Mouse (Mus musculus) spleen, postnatal 10 days (tissue): ENCODE data around the gene Iars2.

Source experiments
- DNase-seq, 2 experiments: peaks; one replicate each; pipeline ENCODE4 v3.0.0; 2021 to 2022; ENCODE audit warnings: low spot score in 2 of 2

Gene Iars2

DNA sequence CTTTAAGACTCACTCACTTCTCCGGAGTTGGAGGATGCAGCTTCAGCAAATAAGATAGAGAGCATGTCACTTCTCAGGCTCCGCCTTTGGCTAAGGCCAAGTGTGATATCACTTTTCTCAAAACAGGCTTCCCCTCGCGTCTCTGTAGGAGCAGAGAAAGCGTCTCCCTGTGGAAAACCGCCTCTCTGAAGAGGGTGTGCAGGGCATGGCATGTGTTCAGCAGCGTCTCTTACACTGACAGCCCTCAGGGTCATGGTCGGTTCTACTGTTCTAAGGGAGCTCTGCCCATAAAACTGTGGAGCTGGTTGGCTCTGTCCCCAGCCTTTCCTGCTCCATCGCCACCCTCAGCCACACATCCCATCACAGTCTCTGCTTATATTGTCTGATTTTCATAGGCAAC is 49.9 kb downstream of the Iars2 start:
- DNase-seq, result no peak

DNA sequence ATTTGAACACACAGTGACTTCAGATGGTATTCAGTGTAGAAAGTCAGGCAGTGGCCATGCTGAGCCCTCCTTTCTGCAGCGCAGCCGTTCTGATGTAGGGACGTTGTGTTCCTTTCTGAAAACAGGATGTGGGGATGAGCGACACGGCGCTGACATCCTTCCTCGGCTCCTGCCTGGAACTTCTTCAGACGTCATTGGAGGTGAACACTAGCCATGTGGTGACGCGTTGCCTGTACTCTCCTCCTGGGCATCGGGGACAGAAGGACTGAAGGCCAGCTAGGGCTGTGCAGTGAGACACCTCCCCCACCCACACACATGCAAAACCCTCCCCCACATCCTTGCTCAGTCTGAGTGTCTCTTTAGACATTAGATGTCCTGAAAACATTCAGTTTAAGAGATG is 52.2 kb downstream of the Iars2 start:
- DNase-seq, result no peak

DNA sequence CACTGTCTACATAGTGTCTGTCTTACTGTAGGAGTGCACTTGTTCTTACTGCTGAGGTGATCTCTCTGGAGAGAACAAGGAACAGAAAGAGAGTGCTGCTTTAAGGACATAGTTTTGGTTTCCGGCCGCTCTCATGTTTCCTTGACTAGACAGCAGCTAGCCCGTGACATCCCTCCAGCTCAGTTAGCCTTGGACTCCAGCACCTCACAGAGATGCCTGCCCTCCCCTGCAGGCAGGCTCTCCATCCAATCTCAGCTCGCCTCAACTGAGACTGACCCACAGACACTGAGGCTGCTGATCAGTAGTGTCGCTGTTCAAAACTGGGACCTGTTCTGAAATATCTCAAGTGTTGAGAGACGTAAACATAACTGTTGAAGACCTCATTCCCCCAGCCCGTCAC is 53.2 kb downstream of the Iars2 start:
- DNase-seq, result no peak

DNA sequence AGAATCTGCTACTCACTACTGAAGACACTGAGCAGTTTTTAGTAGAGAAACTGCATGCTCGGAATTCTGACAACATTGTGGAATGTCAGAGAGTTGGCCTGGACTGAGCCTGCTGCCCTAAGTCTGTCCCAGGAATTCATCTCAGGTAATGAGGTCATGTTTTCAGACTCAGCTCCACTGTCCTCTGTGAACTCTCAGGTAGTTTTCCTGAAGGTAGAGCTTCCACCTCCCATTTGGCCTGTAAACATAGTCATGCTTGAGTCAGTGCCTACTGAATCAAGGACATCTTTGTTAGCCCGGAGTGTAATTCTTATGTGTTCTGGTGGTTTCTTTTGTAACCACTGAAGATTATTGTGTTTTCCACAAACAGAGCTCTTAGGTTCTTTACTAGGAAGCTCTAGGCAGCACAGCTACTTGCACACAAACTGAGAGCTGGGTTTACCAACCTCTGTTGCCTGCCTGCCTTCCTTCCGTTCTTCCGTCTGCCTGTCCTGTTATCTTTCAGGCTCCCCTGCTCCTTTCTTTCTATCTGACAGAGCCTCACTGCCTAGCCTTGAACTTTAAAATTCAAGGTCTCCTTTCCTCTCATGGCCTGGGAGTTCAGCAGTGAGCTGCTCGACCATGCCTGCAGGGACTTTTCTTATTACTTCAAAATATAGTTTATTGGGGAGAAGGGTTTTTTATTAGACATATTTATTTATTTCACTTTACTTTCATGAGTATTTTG is 54.2 kb downstream of the Iars2 start:
- DNase-seq, result no peak

DNA sequence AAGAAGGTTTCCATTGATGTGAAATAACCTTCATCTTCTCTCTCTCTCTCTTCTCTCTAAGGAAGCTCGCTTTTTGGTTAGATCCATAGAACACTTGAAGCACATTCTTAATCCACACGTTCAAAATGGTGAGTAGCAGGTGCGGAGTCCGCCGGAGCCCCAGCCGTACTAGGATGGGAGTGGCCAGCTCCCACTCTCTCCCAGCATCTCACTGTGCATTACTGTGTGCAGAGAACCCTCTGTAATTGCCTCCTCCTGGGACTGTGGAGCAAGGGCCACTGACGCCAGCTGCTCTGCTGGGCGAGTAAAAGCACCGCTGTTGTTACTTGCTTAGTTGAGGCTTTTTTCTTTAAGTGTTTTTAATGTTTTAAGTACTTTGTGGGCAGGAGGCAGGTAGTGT is 57.8 kb downstream of the Iars2 start:
- no peak for DNase-seq

DNA sequence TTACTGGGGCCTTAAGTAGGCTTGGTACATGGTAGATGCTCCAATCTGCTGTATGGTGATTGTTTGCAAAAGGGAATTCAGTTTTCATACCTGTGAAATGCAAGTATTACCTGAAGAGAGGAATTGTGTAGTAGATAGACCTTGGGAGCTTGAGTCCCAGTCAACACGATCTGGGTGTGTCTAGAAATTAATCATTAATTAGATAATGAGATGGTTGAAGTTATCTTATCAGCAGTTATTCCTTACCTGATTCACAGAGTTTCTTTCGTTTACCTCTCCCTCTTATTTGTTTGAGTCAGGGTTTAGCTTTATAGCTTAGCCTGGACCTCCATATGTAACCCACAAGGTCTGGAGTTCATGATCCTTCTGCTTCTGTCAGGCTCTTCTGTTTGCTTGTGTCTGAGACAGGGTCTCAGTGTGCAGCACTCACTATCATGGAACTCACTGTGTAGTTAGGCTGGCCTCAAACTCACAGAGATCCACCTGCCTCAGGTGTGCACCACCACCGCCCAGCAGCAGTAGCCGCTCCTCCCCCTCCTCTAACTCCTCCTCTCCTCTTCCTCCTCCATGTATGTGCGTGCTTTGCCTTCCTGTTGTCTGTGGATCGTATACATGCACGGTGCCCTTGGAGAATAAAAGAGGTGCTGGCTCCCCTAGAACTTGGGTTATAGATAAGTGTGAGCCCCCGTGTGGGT is 58.6 kb downstream of the Iars2 start:
- DNase-seq, result no peak

DNA sequence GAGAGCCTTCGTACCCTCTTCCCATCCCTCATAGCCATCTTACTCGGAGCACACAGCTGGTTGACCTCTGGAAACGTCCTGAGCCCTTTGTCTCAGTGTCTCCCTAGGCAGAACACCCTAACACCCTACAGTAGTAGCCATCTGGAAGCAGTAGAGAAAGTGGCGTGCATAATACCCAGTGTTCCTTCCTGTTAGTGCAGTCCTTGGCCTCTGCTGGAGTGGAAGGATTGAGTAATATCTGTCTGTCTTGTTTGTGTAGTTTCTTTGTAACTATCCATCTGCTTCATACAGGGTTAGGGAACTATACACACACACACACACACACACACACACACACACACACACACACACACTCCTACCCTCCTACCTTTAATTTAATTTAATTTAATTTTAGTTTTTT is 60.5 kb downstream of the Iars2 start:
- no peak for DNase-seq

DNA sequence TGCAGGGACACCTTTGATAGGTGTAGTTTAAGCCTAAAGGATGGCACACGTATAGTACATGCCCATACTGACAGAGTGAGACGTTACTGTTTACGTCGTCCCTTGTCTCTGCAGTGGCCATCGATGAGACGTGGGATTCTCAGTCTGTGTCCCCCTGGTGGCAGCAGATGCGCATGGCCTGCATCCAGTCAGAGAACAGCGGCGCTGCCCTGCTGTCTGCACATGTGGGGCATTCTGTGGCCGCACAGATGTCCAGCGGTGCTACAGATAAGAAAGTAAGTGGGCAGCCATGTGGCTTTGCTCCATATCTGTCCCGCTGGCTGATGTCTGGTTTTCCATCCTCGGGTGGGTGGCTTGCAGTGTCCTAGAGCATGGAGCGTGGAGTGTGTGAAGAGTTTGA is 66.6 kb downstream of the Iars2 start:
- DNase-seq, result peak in 1 of 2 experiments; percentile 50

DNA sequence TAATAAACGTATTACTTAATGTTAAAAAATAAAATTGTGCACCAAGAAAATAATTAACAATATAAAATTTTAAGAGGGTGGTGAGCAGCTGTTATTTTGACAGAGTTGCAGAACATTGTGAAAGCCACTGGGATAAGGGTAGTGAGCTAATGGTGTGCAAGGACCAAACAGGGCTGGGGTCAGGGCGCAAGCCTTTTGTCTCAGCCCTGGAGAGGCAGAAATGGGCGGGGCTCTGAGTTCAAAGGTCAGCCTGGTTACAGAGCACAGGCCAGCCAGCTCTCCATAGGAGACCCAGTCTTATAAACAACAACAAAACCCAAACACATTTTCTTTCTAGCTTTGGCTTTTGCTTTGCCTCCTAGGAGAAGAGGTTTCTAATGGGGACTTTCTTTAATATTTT is 72.4 kb downstream of the Iars2 start:
- no peak for DNase-seq

DNA sequence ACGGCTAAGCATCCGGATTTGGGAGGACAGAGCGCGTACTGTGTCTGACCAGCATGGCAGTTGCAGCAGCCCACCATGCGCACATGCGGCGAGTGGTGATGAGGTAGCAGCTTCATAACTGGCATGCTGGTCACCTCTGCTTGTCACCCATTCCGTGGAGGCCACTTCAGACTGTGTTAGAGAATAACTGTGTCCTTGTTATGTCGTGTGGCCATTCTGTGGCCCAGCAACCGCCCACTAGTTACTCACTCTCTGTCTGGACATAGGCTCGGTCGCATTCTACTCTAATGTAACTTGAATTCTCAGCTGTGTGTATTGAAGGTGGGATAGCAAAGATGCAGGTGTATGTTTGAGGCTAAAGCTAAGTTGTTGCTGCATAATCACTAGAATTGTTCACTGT is 73.9 kb downstream of the Iars2 start:
- no peak for DNase-seq

DNA sequence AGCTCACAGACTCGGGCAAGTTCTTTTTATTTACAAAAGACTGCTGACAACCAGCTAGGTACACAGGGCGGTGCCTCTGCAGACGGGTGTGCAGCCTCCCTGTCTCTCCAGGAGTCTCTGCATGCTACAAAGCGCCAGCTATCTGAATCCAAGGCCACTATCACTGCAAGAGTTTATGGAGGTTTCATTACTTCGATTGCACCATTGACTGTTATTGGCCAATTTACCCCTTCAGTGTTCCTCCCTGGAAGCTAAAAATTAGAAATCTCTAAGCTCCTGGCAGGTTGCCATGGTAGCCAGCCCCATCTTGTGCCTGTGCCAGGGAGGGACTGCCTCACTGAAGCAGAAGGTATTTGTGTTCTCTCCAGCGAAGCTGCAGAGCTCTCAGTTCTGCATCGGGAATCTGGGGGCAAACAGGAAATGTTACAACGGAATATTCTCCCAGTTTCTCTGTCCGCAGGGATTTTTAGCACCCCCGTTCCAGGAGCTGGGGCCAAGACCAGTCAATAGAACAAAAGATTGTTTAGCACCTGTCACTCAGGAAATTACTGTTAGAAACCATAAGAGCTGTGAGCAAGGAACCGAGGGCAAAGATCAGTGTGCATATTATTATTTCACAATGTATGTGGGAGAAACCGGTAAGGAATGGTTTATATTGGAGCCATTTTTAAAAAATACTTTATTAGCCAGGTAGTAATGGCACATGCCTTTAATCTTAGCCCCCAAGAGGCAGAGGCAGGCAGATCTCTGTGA is 75.9 kb downstream of the Iars2 start:
- no peak for DNase-seq

DNA sequence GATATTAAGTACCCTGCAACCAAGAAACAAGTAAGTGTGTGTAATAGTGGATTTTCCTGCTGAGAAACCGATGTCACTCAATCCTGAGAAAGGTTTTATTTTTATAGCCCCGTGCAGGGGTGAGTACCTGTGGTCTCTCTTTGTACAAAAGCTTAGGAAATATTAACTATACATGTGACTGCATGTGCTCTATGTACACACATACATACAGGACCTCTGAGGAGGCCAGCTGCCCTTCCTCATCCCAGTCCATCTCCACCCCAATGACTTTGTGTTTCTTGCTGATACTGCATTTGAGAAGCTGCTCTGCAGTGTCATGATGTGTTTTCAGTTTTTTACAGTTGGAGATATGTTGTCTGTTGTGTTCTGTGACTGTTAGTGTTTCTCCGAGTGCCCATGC is 76.8 kb downstream of the Iars2 start:
- no peak for DNase-seq

DNA sequence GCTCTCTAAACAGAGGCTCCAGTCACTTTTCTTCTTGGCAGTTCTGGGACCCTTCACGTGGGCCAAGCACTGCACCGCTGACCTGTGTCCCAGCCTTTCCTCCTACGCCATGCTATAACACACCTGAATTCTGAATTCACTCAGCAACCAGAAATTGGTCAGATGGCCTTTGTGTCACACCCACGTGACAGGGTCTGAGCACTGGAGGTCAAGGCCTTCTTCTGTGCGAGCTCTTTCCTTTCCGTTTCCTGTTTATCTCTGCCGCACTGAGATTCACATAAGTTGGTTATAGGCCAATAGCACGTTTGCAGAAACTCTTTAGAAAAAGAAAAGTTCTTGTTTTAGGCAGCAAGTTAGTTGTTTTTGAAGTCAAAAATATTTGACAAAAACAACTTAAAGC is 80.5 kb downstream of the Iars2 start:
- DNase-seq, result no peak

DNA sequence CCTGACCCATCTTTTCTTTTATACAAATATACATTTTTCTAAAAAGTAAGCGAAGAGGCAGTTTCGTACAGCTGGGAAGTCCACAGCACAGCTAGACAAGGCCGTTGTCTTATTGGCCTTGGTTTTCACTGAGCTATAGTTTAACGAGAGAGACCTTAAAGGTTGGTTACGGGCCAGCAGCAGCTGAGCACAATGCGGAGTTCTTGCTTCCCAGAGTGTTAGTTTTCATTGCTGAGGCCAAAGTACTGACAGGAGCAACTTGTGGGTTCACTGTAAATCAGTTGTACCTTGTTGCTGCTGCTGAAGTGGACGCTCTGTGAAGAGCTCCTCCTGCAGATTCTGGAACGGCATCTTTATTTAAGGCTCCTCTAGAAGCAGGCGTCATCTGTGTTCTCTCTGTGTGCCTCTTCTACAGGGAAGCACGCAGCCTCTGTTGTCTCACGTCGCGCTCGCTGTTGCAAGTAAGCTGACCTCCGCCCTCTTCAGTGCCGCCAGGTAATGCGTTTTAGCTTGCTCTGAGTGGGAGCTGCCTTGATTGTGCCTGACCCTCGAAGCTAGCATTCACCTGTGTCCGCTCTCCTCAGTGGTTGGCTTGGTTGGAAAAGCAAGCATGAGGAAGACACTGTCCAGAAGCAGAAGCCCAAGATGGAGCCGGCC is 81.6 kb downstream of the Iars2 start:
- DNase-seq, result no peak

DNA sequence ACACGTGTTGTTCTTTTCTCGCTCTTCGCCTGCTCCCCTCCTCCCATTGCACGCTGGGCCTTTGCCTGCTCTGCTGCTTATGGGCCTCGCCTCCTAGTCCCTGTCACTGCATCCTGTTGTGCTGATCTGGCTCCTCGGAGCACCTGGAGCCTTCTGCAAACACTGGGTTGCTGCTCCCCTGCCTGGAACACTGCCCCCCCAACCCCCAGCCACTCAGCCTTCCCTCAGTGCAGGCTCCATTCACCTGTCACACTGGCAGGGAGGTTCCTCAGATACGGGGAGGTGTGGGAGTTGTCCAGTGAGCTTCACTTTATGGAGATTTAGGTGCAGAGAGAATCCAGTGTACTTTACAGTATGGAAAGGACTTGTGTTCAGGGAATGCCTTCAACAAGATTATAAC is 83.7 kb downstream of the Iars2 start:
- no peak for DNase-seq

DNA sequence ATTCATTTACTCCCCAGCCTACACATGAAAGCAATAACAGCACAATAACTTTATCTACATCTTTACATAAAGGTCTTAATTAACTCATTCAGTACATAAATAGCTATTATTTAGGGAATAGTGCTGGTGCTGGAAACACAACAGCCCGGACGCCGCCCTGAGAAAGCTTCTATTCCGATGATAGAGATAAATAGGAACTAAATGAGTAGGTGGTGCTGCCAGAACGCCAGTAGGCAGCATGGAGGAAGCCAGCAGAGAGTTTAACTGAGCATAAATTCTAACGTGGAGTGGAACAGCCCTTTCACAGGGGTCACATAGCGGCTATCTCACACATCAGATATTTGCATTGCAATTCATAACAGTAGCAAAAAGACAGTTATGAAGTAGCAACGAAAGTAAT is 86.2 kb downstream of the Iars2 start:
- no peak for DNase-seq

DNA sequence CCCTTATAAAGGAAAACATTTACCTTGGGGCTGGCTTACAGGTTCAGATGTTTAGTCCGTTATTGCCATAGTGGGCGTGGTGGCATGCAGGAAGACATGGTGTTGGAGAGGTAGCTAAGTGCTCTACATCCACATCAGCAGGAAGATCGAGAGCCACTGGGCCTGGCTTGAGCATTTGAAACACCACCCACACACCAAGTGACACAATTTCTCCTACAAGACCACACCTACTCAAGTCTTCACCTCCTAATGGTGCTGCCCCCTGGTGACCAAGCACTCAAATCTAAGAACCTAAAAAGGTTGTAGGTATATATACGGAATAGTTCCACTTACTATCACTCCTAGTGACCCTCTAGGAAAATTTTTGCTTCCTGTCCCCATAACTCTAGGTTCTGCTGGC is 92.7 kb downstream of the Iars2 start:
- DNase-seq, result peak in 1 of 2 experiments; percentile 43

DNA sequence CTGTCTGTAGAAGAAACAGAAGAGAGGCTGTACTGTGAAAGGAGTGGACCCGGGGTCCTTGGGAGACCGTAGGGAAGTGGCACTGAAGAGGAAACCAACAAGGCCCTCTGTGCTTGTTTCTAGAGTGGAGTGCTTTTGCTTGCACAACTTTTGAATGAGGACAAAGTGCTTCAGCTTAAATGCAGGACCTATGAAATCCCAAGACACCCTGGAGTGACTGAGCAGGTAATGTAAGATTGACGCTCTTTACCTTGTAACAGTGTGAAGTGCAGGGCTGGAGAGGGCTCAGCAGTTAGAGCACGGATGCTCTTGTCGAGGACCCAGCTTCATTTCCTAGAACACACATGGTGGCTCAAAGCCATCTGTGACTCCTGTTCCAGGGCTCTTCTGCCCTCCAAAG is 93.4 kb downstream of the Iars2 start:
- no peak for DNase-seq
